Mouse (Mus musculus) cerebellum, adult 2 months (tissue): Measurements from ENCODE around the gene Mta3. TPM values are rescaled to one million over a fixed set of nuclear protein-coding genes. Genes with fewer than 3 reads are reported as not detected.

ENCODE experiments used
- DNase-seq, 2 experiments: peaks; one replicate each; pipeline ENCODE4 v3.0.0; 2021
- H3K27ac ChIP-seq: fragments of 200-500 bp; 2 replicates; pipeline ENCODE4 v1.5.1; 2012; ENCODE audit warnings: low read length, control low read depth, inconsistent platforms; ENCODE audit not compliant: insufficient read depth
- H3K27me3 ChIP-seq: fragments of 200-500 bp; 2 replicates; pipeline ENCODE4 v1.6.1; 2012; ENCODE audit warnings: inconsistent platforms, mild to moderate bottlenecking, low read length, moderate library complexity; ENCODE audit not compliant: control insufficient read depth, insufficient read depth
- H3K4me1 ChIP-seq: fragments of 200-500 bp; 2 replicates; pipeline ENCODE4 v1.6.1; 2011; ENCODE audit warnings: low read length; ENCODE audit not compliant: control insufficient read depth, insufficient read depth
- H3K4me3 ChIP-seq: fragments of 200-500 bp; replicated peaks from 2 replicates; pipeline ENCODE3; 2011; ENCODE audit warnings: mild to moderate bottlenecking, low read depth, low read length, control low read depth; ENCODE audit not compliant: insufficient read depth
- CTCF ChIP-seq: fragments of 200-500 bp; IDR thresholded peaks from 2 replicates; pipeline ENCODE4 v1.5.1; 2011; ENCODE audit warnings: low read depth, mild to moderate bottlenecking, control low read depth, low read length, moderate library complexity, borderline replicate concordance; ENCODE audit not compliant: insufficient read depth
- POLR2A ChIP-seq: fragments of 200-500 bp; IDR thresholded peaks from 2 replicates; pipeline ENCODE4 v1.6.1; 2011; ENCODE audit warnings: low read length, control low read depth, borderline replicate concordance; ENCODE audit not compliant: insufficient read depth
- WGBS: fragments of 180-500 bp; shearing (Covaris S2); methylation state at CpG from one replicate; pipeline ENCODE4 v1.1.7; 2018; 5-methylcytosine and 5-hydroxymethylcytosine counted together
- polyA plus RNA-seq: library from polyadenylated mRNA; depleted of rRNA; stranded (reverse); fragments of >200 nt; gene quantifications from 2 replicates; pipeline ENCODE4 v1.2.3, GENCODE M21; 2012

Gene Mta3
- polyA plus RNA-seq, 1 experiment: 67.2 TPM

DNA sequence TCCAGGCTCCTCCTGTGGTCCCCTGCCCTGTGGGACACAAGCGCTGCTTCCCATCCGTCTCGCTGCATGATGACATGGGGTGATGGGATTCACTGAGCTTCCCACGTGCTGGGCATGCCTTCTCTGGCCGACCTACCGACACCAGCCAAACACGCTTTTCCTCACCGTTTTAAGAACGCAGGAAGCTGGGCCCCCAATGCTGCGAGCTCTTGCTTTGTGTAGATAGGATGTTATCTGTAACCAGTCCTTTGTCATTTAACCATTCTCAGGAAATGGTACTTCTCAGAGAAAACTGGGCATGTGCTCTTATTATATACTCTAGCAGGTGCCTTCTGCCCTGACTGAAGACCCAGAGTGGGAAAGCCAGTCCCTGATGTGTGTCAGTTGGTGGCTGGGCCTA is 62.3 kb downstream of the Mta3 start:
- H3K27ac ChIP-seq: no peak overlapping the region
- no peaks in the 10 kb centered on the region for H3K27me3 ChIP-seq
- 92% methylated on average over 10 of the region's 10 CpGs for WGBS
- TF ChIP-seq CTCF (no peak), POLR2A (no peak)
- H3K4me3 ChIP-seq: no peak overlapping the region
- peaks cover 3% of the 10 kb centered on the region; the same call in 1 of the 2 replicates for H3K4me1 ChIP-seq
- DNase-seq: no peak

GRCm38 (mm10) chr17:83770371-83770770 is 64.4 kb downstream of the Mta3 start:
- Histone ChIP-seq H3K27ac (no peak overlapping the region), H3K4me3 (no peak overlapping the region), H3K4me1 (peaks cover 3% of the 10 kb centered on the region; the same call in 1 of the 2 replicates), H3K27me3 (no peaks in the 10 kb centered on the region)
- TF ChIP-seq POLR2A (no peak), CTCF (no peak)
- WGBS: 86% methylated on average over 6 of the region's 6 CpGs
- no peak for DNase-seq

- Histone ChIP-seq H3K27me3 (no peaks in the 10 kb centered on the region), H3K4me3 (no peak overlapping the region), H3K27ac (no peak overlapping the region), H3K4me1 (peaks cover 3% of the 10 kb centered on the region; the same call in 1 of the 2 replicates)
- 84% methylated on average over 7 of the region's 7 CpGs for WGBS
- TF ChIP-seq CTCF (no peak), POLR2A (no peak)
- no peak for DNase-seq
Observed at GRCm38 (mm10) chr17:83770931-83771330, 65.0 kb downstream of the Mta3 start.

DNA sequence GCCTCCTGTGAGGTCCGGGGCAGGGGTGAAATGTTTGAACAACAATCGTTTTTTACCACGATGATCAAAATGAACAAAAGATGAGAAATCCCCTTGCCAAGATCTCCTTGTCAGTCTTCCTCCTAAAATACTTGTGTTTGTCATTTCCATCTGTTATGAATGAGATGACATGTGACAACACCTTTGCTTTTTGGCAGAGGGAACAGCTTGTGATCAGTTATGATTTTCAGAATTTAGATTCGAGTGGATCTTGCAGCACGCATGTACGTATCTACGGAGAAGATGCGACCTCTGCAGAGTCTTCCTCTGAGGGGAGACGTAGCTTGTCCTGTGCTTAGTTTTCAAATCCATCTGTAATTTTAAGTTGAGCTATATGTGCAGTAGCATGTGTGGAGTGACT is 66.1 kb downstream of the Mta3 start:
- TF ChIP-seq CTCF: no peak
- TF ChIP-seq POLR2A: no peak
- no peaks in the 10 kb centered on the region for H3K27me3 ChIP-seq
- H3K4me1 ChIP-seq: peaks cover 3% of the 10 kb centered on the region; the same call in 1 of the 2 replicates
- no peak overlapping the region for H3K4me3 ChIP-seq
- DNase-seq: no peak
- H3K27ac ChIP-seq: no peak overlapping the region
- WGBS: 79% methylated on average over 9 of the region's 9 CpGs

DNA sequence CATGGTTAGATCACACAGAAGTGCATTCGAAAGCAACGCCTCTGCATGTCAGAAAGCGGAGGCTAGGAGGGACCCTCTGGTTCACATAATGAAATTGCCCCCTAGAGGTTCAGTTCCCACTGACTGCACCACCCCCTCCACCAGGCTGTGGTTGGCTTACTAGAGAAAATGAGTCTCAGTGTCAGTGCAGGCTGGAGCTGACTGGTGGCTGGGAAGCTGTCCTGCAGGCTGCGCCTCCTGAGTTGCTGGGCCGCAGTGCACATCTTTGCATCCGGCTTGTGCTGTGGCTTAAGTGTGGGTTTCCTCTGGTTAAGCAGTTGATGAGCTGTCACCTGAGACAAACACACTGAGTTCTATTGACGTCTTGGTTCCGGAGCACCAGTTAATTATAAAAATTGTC is 66.7 kb downstream of the Mta3 start:
- H3K4me1 ChIP-seq: peaks cover 3% of the 10 kb centered on the region; the same call in 1 of the 2 replicates
- no peak overlapping the region for H3K27ac ChIP-seq
- H3K4me3 ChIP-seq: no peak overlapping the region
- H3K27me3 ChIP-seq: no peaks in the 10 kb centered on the region
- TF ChIP-seq POLR2A (no peak), CTCF (no peak)
- DNase-seq: no peak
- 77% methylated on average over 8 of the region's 8 CpGs for WGBS

GRCm38 (mm10) chr17:83776965-83777364 is 71.0 kb downstream of the Mta3 start:
- TF ChIP-seq POLR2A: no peak
- no peak for TF ChIP-seq CTCF
- Histone ChIP-seq H3K4me3 (no peak overlapping the region), H3K27me3 (no peaks in the 10 kb centered on the region), H3K4me1 (no peaks in the 10 kb centered on the region), H3K27ac (no peak overlapping the region)
- DNase-seq: no peak
- WGBS: 95% methylated on average over 7 of the region's 7 CpGs

GRCm38 (mm10) chr17:83777462-83778051 is 71.6 kb downstream of the Mta3 start:
- no peak for TF ChIP-seq POLR2A
- TF ChIP-seq CTCF: no peak
- Histone ChIP-seq H3K27ac (no peak overlapping the region), H3K27me3 (no peaks in the 10 kb centered on the region), H3K4me1 (no peaks in the 10 kb centered on the region), H3K4me3 (no peak overlapping the region)
- DNase-seq: no peak
- 85% methylated on average over 9 of the region's 9 CpGs for WGBS

DNA sequence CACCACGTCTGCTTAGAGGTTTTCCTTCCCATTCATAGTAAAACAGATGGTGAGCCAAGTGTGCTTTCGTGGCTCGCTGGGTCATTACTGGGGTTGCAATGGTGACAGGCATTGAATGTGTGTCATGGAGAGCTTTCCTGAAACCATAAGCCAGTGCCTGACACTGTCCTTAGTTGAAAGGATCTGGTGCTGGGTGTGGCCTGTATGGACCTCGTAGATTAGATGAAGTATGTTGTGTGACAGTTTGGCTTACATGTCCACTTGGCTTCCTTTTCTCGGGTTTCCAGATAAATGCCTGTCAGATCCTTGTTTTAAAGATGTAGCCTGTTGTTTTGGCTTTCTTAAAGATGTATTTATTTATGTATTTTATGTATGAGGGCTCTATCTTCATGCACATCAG is 74.3 kb downstream of the Mta3 start:
- TF ChIP-seq CTCF (no peak), POLR2A (no peak)
- Histone ChIP-seq H3K4me3 (no peak overlapping the region), H3K4me1 (no peaks in the 10 kb centered on the region)

More for the DNA sequence above, 74.3 kb downstream of the Mta3 start:
- no peak overlapping the region for H3K27ac ChIP-seq
- 65% methylated on average over 5 of the region's 5 CpGs for WGBS
- H3K27me3 ChIP-seq: no peaks in the 10 kb centered on the region
- no peak for DNase-seq
